Mouse (Mus musculus) limb, embryonic 10.5 days (tissue): ENCODE measurements around the gene Cdsn. TPM values are rescaled to one million over a fixed set of nuclear protein-coding genes. Genes with fewer than 3 reads are reported as not detected.

Experiments used
- DNase-seq: peaks from one replicate; pipeline ENCODE4 v3.0.0-alpha.2; 2017; ENCODE audit warnings: low spot score
- H3K27ac ChIP-seq: fragments of 300-500 bp; sonication (generic); 2 replicates; pipeline ENCODE4 v1.5.1; 2016; ENCODE audit warnings: mild to moderate bottlenecking
- H3K27me3 ChIP-seq: fragments of 300-500 bp; sonication (generic); 2 replicates; pipeline ENCODE4 v1.6.1; 2016; ENCODE audit warnings: low read depth, mild to moderate bottlenecking; ENCODE audit not compliant: poor library complexity, severe bottlenecking
- H3K36me3 ChIP-seq: fragments of 300-500 bp; sonication (generic); 2 replicates; pipeline ENCODE4 v1.6.1; 2016; ENCODE audit warnings: mild to moderate bottlenecking, moderate library complexity
- H3K4me1 ChIP-seq: fragments of 300-500 bp; sonication (generic); 2 replicates; pipeline ENCODE4 v1.6.1; 2016
- H3K4me3 ChIP-seq: fragments of 300-500 bp; sonication (generic); 2 replicates; pipeline ENCODE4 v1.5.1; 2016; ENCODE audit warnings: mild to moderate bottlenecking, moderate library complexity
- H3K9me3 ChIP-seq: fragments of 300-500 bp; sonication (generic); replicated peaks from 2 replicates; pipeline ENCODE4 v1.6.1; 2016; ENCODE audit warnings: mild to moderate bottlenecking
- WGBS: fragments of 180-500 bp; shearing (Covaris S2); methylation state at CpG from one replicate; pipeline ENCODE4 v1.1.7; 2016; 5-methylcytosine and 5-hydroxymethylcytosine counted together
- polyA plus RNA-seq: library from polyadenylated mRNA; unstranded; fragments of >200 nt; fragmentation: Nextera tagmentation; extraction: Ambion mirVana; gene quantifications from 2 replicates; pipeline ENCODE4 v1.2.1, GENCODE M21; 2016

The Cdsn gene
- polyA plus RNA-seq, 1 experiment from 2014 or later, result not detected

DNA sequence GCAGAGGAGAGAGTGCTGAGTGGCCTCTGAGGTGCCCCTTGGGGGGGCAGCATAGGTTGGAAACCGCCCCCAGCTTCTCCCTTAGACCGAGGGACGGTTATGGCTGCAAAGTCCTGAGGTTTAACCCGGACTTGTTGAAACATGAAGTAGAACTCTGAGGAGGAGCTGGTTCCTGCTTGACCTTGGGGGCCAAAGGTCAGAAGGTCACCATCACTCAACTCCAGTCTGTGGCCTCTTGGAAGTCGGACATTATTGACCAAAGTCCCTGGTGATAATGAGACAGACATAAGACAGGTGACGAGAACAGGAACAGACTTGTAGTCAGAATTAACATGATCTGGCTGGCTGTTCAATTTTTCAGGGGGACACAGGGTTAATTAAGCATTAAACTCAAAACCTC is 37.2 kb upstream of the Cdsn start:
- Histone ChIP-seq H3K36me3 (peaks cover 16% of the 10 kb centered on the region), H3K9me3 (no peaks in the 10 kb centered on the region), H3K4me3 (peak overlapping the region; percentile 72), H3K27me3 (no peaks in the 10 kb centered on the region), H3K27ac (peak overlapping the region; percentile 64), H3K4me1 (peaks cover 34% of the 10 kb centered on the region)
- DNase-seq, result no peak
- 23% methylated on average over 6 of the region's 6 CpGs for WGBS

DNA sequence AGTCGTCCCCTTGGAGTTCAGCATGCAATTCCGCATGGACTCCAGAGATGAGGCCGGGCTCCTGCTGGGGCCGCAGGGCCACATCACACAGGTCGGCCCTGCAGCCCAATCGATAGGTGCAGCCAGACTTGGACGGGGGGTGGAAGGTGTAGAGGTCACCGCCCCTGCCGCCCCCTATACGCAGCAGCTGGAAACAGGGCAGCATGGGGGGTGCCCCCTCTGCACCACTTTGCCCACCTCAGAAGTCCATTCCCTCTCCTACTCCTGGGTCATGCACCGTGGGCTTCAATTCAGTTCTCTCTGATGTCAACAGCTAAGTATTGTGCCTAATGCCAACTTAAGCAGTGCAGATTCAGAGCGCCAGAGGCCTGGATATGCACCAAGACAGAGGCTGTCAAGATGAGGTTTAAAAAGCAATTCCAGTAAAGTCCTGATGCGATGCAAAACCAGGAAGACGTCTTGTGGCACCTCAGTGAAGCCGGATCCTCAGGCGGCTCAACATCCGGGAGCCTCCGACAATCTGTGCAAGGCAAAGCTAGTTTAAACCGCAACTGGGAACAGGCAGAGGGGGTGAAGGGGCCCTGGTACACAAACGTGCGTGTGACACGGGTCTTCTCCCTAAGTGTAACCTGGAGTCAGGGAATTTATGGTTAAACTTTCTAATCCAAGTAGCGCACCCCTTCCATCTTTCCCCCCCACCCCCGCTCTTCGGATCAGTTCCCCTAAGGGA is 35.9 kb upstream of the Cdsn start:
- H3K36me3 ChIP-seq, result peaks cover 26% of the 10 kb centered on the region
- H3K4me3 ChIP-seq, result peak overlapping the region; percentile 72
- no peaks in the 10 kb centered on the region for H3K27me3 ChIP-seq
- peak overlapping the region; percentile 85 for H3K27ac ChIP-seq
- 6% methylated on average over 25 of the region's 25 CpGs for WGBS
- peaks cover 34% of the 10 kb centered on the region for H3K4me1 ChIP-seq
- DNase-seq, result peak; percentile 67
- no peaks in the 10 kb centered on the region for H3K9me3 ChIP-seq

DNA sequence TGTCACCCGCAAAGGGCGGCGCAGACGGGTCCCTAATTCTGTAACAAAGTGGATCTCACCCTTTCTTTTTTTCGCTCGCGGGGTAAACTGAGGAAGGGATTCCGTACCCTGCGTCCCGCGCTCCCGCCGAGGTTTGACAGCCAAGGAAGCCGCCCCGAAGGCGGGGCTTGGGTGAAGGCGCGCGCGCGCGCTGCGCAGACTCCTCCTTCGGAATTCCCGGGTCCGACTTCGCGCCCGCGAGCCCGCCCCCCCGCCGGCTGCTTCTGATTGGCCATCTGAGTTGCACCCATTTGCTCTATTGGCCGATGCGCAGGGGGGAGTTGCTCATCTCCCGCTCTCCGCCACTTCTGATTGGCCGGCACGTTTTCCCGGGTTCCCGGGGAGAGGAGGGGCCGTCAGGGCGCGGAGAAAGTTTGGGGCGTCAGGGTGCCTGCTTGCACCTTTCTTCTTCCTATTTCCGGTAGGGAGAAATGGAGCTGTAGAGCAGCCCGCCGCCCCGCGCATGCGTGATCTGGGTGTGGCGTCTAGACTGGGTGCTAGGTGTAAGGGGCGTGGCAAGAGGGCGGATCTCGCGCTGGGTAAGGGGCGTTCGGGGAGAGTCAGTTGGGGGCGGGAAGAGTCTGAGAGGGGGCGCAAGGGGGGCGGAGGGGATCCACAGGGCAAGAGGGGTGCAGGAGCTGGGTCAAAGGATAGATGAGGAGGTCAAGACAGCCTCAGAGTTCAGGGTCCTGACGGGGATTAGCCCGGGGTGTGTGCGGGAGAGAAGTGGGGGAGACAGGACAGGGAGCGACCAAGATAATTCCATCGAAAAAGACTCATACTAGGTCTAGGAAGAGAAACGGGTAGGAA is 35.1 kb upstream of the Cdsn start, which contains the start of the genes Tcf19 and Cchcr1:
Tcf19 (minus strand) TSS at position 173 of the 849 bp plus-strand sequence.
Cchcr1 (plus strand) TSS at position 449 of the 849 bp plus-strand sequence.
- peaks cover 32% of the 10 kb centered on the region for H3K36me3 ChIP-seq
- DNase-seq, result peak; percentile 98
- H3K9me3 ChIP-seq, result no peaks in the 10 kb centered on the region
- H3K27ac ChIP-seq, result peak within 1 kb of the TSS; percentile 85
- under 1% methylated on average over 67 of the region's 67 CpGs for WGBS
- H3K4me3 ChIP-seq, result peak within 1 kb of the TSS; percentile 72
- peaks cover 34% of the 10 kb centered on the region for H3K4me1 ChIP-seq
- no peaks in the 10 kb centered on the region for H3K27me3 ChIP-seq

DNA sequence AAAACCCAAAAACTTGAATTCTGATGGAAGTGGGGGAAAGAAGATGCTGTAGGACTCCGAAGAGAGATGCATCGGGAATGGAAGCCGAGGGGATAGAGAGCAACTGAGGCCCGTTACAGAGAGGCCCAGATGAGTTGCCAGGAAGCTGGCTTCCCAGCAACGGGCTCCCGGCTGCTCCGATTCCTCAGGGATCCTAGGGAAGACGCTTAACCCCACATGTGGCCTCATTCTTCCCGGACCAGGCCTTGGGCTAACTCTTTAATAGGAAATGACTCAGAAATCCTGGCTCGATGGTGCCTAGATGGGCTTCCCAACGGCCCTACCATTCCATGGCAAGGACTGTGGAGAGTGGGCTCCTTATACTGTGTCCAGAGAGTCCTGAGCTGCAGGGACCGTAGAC is 34.4 kb upstream of the Cdsn start:
- Histone ChIP-seq H3K27me3 (no peaks in the 10 kb centered on the region), H3K36me3 (peaks cover 32% of the 10 kb centered on the region), H3K4me1 (peaks cover 34% of the 10 kb centered on the region), H3K4me3 (peak overlapping the region; percentile 72), H3K27ac (peak overlapping the region; percentile 85), H3K9me3 (no peaks in the 10 kb centered on the region)
- DNase-seq, result no peak
- WGBS, result 12% methylated on average over 12 of the region's 12 CpGs

DNA sequence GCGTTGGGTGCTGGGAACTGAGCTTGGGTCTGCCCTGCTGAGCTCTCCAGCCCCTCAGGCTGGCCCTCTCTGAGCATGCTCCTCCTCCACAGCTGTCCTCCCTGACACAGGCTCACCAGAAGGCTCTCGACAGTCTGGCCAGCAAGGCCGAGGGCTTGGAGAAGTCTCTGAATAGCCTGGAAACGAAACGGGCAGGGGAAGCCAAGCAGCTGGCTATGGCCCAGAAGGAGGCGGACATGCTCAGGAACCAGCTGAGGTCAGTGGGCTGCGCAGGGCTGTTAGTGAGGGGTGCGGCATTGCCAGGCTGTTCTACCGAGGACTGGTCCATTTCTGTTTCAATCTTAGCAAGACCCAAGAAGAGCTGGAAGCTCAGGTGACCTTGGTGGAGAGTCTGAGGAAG is 27.6 kb upstream of the Cdsn start:
- H3K4me1 ChIP-seq, result no peaks in the 10 kb centered on the region
- no peak for DNase-seq
- no peak overlapping the region for H3K4me3 ChIP-seq
- no peak overlapping the region for H3K27ac ChIP-seq
- no peaks in the 10 kb centered on the region for H3K27me3 ChIP-seq
- H3K9me3 ChIP-seq, result no peaks in the 10 kb centered on the region
- peaks cover 82% of the 10 kb centered on the region for H3K36me3 ChIP-seq
- WGBS, result 91% methylated on average over 9 of the region's 9 CpGs

DNA sequence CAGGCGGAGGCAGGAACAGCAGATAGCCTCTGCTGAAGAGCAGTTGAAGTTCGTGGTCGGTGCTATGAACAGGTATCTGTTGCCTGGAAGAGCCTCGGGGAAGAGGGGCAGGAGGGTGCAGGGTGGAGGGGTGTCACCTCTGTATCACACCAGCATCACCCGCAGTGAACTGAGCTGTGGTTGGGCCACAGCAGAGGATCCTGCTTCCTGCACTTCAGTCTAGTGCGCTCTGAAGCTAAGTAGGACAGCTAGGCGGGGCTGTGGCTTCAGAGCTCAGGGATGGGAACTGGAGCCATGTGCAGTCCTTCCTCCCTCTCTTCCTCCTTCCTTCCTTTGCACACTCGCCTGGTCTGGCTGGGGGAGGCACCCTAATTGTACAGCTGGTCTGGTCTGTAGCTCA is 25.3 kb upstream of the Cdsn start:
- Histone ChIP-seq H3K9me3 (no peaks in the 10 kb centered on the region), H3K27me3 (no peaks in the 10 kb centered on the region), H3K36me3 (peaks cover 82% of the 10 kb centered on the region), H3K4me3 (no peak overlapping the region), H3K27ac (no peak overlapping the region), H3K4me1 (no peaks in the 10 kb centered on the region)
- DNase-seq, result no peak
- 81% methylated on average over 8 of the region's 8 CpGs for WGBS

DNA sequence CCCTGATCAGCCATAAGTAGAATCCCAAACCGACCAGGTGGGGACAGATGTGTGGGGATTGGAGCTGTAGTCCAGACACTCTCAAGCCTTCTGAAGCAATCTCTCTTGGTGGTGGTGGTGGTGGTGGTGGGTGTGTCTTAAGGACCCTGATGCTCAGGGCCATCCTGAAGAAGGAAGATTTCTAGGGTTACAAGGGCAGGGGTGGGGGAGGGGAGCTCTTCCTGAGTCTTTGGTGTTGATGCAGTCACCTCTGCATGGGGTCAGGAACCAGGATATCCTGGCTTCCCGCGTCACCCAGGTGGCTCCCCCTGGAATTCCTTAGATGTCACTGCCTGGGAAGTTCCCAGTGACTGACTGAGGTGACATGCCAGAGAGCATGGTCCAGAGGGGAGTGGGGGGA is 19.6 kb upstream of the Cdsn start:
- WGBS, result 3% methylated on average over 3 of the region's 3 CpGs
- H3K27me3 ChIP-seq, result no peaks in the 10 kb centered on the region
- no peaks in the 10 kb centered on the region for H3K9me3 ChIP-seq
- H3K4me3 ChIP-seq, result no peak overlapping the region
- DNase-seq, result no peak
- H3K36me3 ChIP-seq, result peaks cover 36% of the 10 kb centered on the region
- no peak overlapping the region for H3K27ac ChIP-seq
- peaks cover 9% of the 10 kb centered on the region for H3K4me1 ChIP-seq

DNA sequence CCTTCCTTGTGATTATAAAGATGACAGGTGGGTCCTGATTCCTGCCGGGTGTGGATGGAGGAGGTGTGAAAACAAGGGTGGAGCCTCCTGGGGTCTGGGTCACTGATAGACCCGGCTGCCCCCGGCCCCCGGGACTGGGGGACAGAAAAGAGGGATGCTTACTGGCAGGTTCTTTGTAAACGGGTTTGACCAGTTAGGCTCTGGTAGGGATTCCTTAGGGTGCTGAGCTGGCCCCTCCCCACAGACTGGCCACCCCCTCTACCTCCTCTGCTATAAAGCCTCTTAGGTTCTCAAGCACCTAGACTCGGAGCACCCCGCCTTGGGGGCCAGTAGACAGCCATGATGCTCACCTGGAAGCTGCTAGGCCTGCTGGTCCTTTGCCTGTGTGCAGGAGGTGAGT is 19.0 kb upstream of the Cdsn start, which contains the start of gene Psors1c2:
Psors1c2 (plus strand) TSS at position 301 of the 400 bp plus-strand sequence.
- Histone ChIP-seq H3K36me3 (peaks cover 30% of the 10 kb centered on the region), H3K4me3 (no peak within 1 kb of the TSS), H3K9me3 (no peaks in the 10 kb centered on the region), H3K4me1 (peaks cover 9% of the 10 kb centered on the region), H3K27ac (no peak within 1 kb of the TSS), H3K27me3 (no peaks in the 10 kb centered on the region)
- no peak for DNase-seq
- WGBS, result 21% methylated on average over 7 of the region's 7 CpGs

DNA sequence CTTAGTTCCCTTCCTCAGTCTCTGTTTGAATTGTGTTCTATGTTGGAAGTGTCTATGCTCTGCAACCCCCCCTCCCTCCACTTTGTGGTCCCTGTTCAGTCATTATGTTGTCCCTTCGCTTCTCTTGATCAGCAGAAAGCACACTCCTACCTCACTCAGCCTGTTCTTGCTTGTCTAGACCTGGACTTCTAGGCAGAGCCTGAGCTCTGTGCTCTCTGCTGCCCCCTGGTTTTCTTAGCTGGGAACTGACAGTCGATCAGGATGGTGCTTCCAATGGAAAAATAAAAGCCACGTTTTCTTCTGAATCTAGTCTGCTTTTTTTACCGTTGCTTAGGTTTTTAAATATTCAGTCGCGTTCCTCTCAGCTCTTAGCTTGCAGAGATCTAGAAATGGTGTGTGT is 17.6 kb upstream of the Cdsn start:
- Histone ChIP-seq H3K27me3 (no peaks in the 10 kb centered on the region), H3K4me1 (peaks cover 9% of the 10 kb centered on the region), H3K4me3 (no peak overlapping the region), H3K27ac (no peak overlapping the region), H3K9me3 (no peaks in the 10 kb centered on the region), H3K36me3 (peaks cover 16% of the 10 kb centered on the region)
- 21% methylated on average over 6 of the region's 6 CpGs for WGBS
- DNase-seq, result peak; percentile 76

DNA sequence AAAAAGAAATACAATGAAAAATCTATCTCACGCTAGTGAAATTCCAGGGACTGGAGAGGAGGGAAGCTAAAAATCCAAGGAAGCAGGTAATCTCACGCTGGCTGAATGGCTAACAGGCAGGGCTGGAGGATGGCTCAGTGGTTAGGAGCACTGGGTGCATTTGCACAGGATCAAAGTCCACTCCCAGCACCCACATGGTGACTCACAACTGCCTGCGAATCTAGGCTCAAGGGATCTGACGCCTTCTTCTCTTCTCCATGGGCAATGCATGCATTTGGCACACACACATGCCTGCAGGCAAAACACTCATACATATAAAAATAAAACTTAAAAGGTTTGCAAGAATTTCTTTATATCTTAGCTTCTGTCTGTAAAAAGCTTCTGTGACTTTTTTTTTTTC is 14.5 kb upstream of the Cdsn start:
- H3K27ac ChIP-seq, result no peak overlapping the region
- H3K27me3 ChIP-seq, result no peaks in the 10 kb centered on the region

DNA sequence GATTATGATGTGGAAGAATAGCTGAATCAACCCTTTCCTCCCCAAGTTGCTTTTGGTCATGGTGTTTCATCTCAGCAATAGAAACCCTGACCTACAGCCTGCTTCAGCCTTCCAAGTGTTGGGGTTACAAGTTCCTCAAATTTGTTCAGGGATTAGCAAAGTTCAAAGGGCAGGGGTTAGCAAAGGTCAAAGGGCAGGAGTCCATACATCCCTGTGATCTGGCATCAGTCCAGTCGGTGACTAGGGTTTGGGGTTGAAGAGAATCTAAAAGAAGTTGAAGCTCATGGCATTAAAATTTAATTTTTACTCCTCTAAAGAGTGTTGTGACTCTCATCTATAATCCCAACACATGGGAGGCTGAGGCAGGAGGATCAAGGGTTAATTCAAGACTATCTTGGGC is 13.5 kb upstream of the Cdsn start:
- Histone ChIP-seq H3K36me3 (no peaks in the 10 kb centered on the region), H3K27ac (no peak overlapping the region), H3K27me3 (no peaks in the 10 kb centered on the region), H3K4me3 (no peak overlapping the region), H3K4me1 (no peaks in the 10 kb centered on the region), H3K9me3 (no peaks in the 10 kb centered on the region)
- 72% methylated on average over 1 of the region's 1 CpGs for WGBS
- no peak for DNase-seq

More for the DNA sequence above, 14.5 kb upstream of the Cdsn start:
- 86% methylated on average over 4 of the region's 4 CpGs for WGBS
- peaks cover 6% of the 10 kb centered on the region for H3K4me1 ChIP-seq
- no peaks in the 10 kb centered on the region for H3K9me3 ChIP-seq
- DNase-seq, result no peak
- H3K36me3 ChIP-seq, result no peaks in the 10 kb centered on the region
- no peak overlapping the region for H3K4me3 ChIP-seq

DNA sequence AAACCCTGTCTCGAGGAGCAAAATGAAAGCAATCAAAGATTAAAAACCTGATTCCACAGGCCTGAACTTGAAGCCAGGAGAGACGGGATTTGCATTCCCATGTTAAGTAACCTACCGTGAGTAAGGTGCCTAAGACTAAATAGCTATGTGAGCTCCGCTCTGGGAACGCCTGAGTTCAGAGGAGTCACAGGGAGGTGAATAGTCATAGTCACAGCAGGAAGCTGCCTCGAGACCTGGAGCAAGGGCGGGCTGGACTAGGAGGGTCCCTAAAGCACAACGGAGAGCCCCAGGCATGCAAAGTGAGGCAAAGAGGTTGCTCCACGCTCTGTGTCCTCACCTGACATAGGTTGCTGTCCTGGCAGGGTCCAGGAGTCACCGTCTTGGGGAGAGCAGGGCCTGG is 12.4 kb upstream of the Cdsn start:
- Histone ChIP-seq H3K36me3 (no peaks in the 10 kb centered on the region), H3K9me3 (no peaks in the 10 kb centered on the region), H3K27ac (no peak overlapping the region), H3K27me3 (no peaks in the 10 kb centered on the region), H3K4me3 (no peak overlapping the region), H3K4me1 (no peaks in the 10 kb centered on the region)
- DNase-seq, result no peak
- WGBS, result 59% methylated on average over 10 of the region's 10 CpGs

DNA sequence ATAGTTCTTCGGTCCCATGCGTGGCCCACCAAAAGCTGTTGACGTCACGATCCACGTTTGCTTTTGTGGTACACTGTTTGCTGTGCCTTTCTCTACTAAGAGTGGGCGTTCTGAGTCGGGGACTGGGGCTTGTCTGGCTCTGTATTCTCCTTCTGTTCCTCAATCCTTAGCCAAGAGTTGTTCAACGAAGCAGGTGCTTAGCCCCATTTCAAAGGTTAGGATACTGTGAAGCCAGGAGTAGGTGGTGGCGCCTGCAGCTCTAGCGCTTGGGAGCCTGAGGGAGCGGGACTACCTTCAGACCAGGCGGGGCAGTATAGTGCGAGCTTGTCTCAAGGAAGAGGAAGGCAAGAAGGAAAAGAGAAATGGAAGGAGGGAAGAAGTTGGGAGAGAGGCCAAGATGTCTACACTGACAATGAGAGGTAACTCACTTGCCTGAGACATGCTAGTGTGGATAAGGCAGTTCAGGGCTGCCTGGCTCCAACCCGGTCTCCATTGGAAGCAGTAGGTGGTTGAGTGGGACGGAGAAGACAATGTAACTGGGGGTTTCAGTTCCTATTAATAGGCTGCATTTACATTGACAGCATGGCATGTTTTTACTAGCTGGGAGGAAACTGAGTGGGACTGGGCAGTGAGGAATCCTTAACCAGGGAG is 9.0 kb upstream of the Cdsn start:
- no peak for DNase-seq
- no peaks in the 10 kb centered on the region for H3K27me3 ChIP-seq
- no peaks in the 10 kb centered on the region for H3K9me3 ChIP-seq
- H3K4me3 ChIP-seq, result no peak overlapping the region
- WGBS, result 83% methylated on average over 15 of the region's 15 CpGs
- no peaks in the 10 kb centered on the region for H3K36me3 ChIP-seq
- no peaks in the 10 kb centered on the region; the same call in 1 of the 2 replicates for H3K4me1 ChIP-seq
- no peak overlapping the region for H3K27ac ChIP-seq
